Mouse (Mus musculus): ENCODE measurements around the gene Tead3.

GRCm38 (mm10) chr17:28330232-28330546 is 20.4 kb downstream of the Tead3 start:
- TF ChIP-seq CTCF (IDR thresholded peaks at IDR 0.05; ENCODE audit: borderline replicate concordance, insufficient read depth, low read length) (no peak), POLR2A (IDR thresholded peaks at IDR 0.05; ENCODE audit: low read depth, low read length) (peak; percentile 45)

All from embryonic fibroblast, embryonic 13.5 days (primary cell).